Mouse (Mus musculus): ENCODE measurements around the gene Srgap2.

Srgap2 gene

GRCm38 (mm10) chr1:131475306-131475705 lies 51.8 kb downstream of the Srgap2 start:
- intact Hi-C loops (cut with DNase I) = no loop called here

- intact Hi-C loops (cut with DNase I) = no loop called here
These were observed 53.5 kb downstream of the Srgap2 start for GRCm38 (mm10) chr1:131473631-131474118.

- intact Hi-C loops (cut with DNase I) = no loop called here
These were observed 56.6 kb downstream of the Srgap2 start for GRCm38 (mm10) chr1:131470597-131470996.

- intact Hi-C loops (cut with DNase I) = no loop called here
These were observed 61.3 kb downstream of the Srgap2 start for GRCm38 (mm10) chr1:131465855-131466254.

GRCm38 (mm10) chr1:131463953-131464627 lies 63.1 kb downstream of the Srgap2 start:
- intact Hi-C loops (cut with DNase I) = no loop called here

- intact Hi-C loops (cut with DNase I) = no loop called here
These were observed 64.5 kb downstream of the Srgap2 start for GRCm38 (mm10) chr1:131462541-131463067.

- intact Hi-C loops (cut with DNase I) = no loop called here
These were observed 66.1 kb downstream of the Srgap2 start for GRCm38 (mm10) chr1:131460914-131461530.

- intact Hi-C loops (cut with DNase I) = loop anchor here (5.0 kb wide), 1 partner anchor 38 kb away; no protein-coding TSS in a partner anchor
These were observed 71.7 kb downstream of the Srgap2 start for GRCm38 (mm10) chr1:131455355-131455890.

GRCm38 (mm10) chr1:131454386-131454785 lies 72.8 kb downstream of the Srgap2 start:
- intact Hi-C loops (cut with DNase I) = no loop called here

- intact Hi-C loops (cut with DNase I) = no loop called here
These were observed 73.8 kb downstream of the Srgap2 start for GRCm38 (mm10) chr1:131453335-131453734.

- intact Hi-C loops (cut with DNase I) = no loop called here
These were observed 78.8 kb downstream of the Srgap2 start for GRCm38 (mm10) chr1:131448373-131448772.

- intact Hi-C loops (cut with DNase I) = no loop called here
These were observed 79.8 kb downstream of the Srgap2 start for GRCm38 (mm10) chr1:131447333-131447732.

GRCm38 (mm10) chr1:131446577-131446976 lies 80.6 kb downstream of the Srgap2 start:
- intact Hi-C loops (cut with DNase I) = no loop called here

GRCm38 (mm10) chr1:131438556-131438955 lies 88.6 kb downstream of the Srgap2 start:
- intact Hi-C loops (cut with DNase I) = no loop called here

GRCm38 (mm10) chr1:131437975-131438374 lies 89.2 kb downstream of the Srgap2 start:
- intact Hi-C loops (cut with DNase I) = no loop called here

GRCm38 (mm10) chr1:131436609-131437008 lies 90.5 kb downstream of the Srgap2 start:
- intact Hi-C loops (cut with DNase I) = no loop called here

- intact Hi-C loops (cut with DNase I) = no loop called here
These were observed 95.5 kb downstream of the Srgap2 start for GRCm38 (mm10) chr1:131431456-131432246.

- intact Hi-C loops (cut with DNase I) = no loop called here
These were observed 99.9 kb downstream of the Srgap2 start for GRCm38 (mm10) chr1:131427140-131427821.

- intact Hi-C loops (cut with DNase I) = no loop called here
These were observed 104.1 kb downstream of the Srgap2 start for GRCm38 (mm10) chr1:131423061-131423460.

GRCm38 (mm10) chr1:131421113-131421512 lies 106.0 kb downstream of the Srgap2 start:
- intact Hi-C loops (cut with DNase I) = no loop called here

GRCm38 (mm10) chr1:131420660-131421059 lies 106.5 kb downstream of the Srgap2 start:
- intact Hi-C loops (cut with DNase I) = no loop called here
